Mouse (Mus musculus) limb, embryonic 15.5 days (tissue): ENCODE data around the gene 4930469K13Rik. TPM values are rescaled to one million over a fixed set of nuclear protein-coding genes. Genes with fewer than 3 reads are reported as not detected.

Experiments used
- ATAC-seq: fragments of 200-750 bp; cut with Nextera tagmentation; 2 replicates; pipeline ENCODE4 v1.8.0; 2017; ENCODE audit warnings: low read depth, moderate TSS enrichment; ENCODE audit not compliant: insufficient number of reproducible peaks, low FRiP score, low TSS enrichment
- H3K27ac ChIP-seq: fragments of 300-500 bp; sonication (generic); 2 replicates; pipeline ENCODE4 v1.5.1; 2015; ENCODE audit warnings: moderate library complexity, mild to moderate bottlenecking, inconsistent platforms
- H3K27me3 ChIP-seq: fragments of 300-500 bp; sonication (generic); 2 replicates; pipeline ENCODE4 v1.6.1; 2015; ENCODE audit warnings: inconsistent platforms
- H3K36me3 ChIP-seq: fragments of 300-500 bp; sonication (generic); 2 replicates; pipeline ENCODE4 v1.6.1; 2015; ENCODE audit warnings: inconsistent platforms
- H3K4me1 ChIP-seq: fragments of 300-500 bp; sonication (generic); 2 replicates; pipeline ENCODE4 v1.6.1; 2015; ENCODE audit warnings: inconsistent platforms
- H3K4me2 ChIP-seq: fragments of 300-500 bp; sonication (generic); 2 replicates; pipeline ENCODE4 v1.6.1; 2015; ENCODE audit warnings: mild to moderate bottlenecking, inconsistent platforms
- H3K4me3 ChIP-seq: fragments of 300-500 bp; sonication (generic); 2 replicates; pipeline ENCODE4 v1.5.1; 2015; ENCODE audit warnings: mild to moderate bottlenecking, inconsistent platforms
- H3K9ac ChIP-seq: fragments of 300-500 bp; sonication (generic); 2 replicates; pipeline ENCODE4 v1.6.1; 2015; ENCODE audit warnings: inconsistent platforms
- H3K9me3 ChIP-seq: fragments of 300-500 bp; sonication (generic); 2 replicates; pipeline ENCODE4 v1.6.1; 2016; ENCODE audit warnings: inconsistent platforms
- WGBS: fragments of 180-500 bp; shearing (Covaris S2); methylation state at CpG from one replicate; pipeline ENCODE4 v1.1.7; 2015; 5-methylcytosine and 5-hydroxymethylcytosine counted together
- polyA plus RNA-seq: library from polyadenylated mRNA; unstranded; fragments of >200 nt; fragmentation: Nextera tagmentation; extraction: Ambion mirVana; gene quantifications from 2 replicates; pipeline ENCODE4 v1.2.1, GENCODE M21; 2015

The 4930469K13Rik gene
- polyA plus RNA-seq, 1 experiment from 2014 or later, result 0.44 TPM

DNA sequence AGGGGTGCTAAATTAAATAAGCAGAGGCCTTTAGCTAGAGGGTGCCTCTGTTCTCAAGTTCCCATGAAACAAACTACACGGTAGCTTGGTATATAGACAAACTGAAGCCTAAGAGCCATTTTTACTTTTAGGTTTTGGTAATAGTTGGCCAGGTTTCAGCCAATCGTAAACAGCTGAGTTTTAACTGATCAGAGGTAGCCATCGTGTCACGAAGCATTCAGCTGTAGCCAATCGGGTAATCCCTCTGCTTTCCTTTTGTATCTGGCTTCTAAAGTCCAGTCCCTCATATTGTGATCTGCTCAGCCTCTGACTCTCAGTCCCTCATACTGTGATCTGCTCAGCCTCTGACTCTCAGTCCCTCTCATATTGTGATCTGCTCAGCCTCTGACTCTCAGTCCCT lies 68.7 kb downstream of the 4930469K13Rik start:
- 43% methylated on average over 5 of the region's 5 CpGs for WGBS
- Histone ChIP-seq H3K9me3 (no peaks in the 10 kb centered on the region), H3K36me3 (no peaks in the 10 kb centered on the region), H3K9ac (no peak overlapping the region), H3K4me3 (no peak overlapping the region), H3K27ac (no peak overlapping the region), H3K27me3 (no peaks in the 10 kb centered on the region), H3K4me2 (no peak overlapping the region), H3K4me1 (no peaks in the 10 kb centered on the region)
- ATAC-seq, result no peak

DNA sequence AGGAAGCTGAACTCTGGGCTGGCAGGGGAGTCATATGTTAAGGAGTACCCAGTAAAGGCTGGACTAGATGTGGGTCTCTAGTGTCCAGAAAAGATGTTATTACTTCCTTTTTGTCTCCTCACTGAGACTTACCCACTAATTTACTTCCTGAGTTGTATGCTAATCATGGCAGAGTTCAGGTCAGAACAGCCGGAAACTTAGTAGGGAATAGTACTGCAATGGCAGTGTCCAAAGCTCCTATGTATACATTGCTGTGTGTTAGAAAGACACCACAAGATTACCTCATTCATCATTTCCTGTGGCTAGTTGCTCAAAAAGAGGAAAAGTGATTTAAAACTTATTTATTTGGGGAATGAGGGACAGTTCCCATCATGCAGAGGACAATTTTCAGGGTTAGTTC lies 73.3 kb downstream of the 4930469K13Rik start:
- Histone ChIP-seq H3K9me3 (no peaks in the 10 kb centered on the region), H3K4me2 (no peak overlapping the region), H3K4me3 (no peak overlapping the region), H3K27ac (no peak overlapping the region), H3K27me3 (no peaks in the 10 kb centered on the region), H3K36me3 (no peaks in the 10 kb centered on the region), H3K9ac (no peak overlapping the region), H3K4me1 (no peaks in the 10 kb centered on the region)
- 89% methylated on average over 1 of the region's 1 CpGs for WGBS
- no peak for ATAC-seq

- Histone ChIP-seq H3K9me3 (no peaks in the 10 kb centered on the region), H3K4me2 (no peak overlapping the region), H3K27ac (no peak overlapping the region), H3K27me3 (no peaks in the 10 kb centered on the region), H3K36me3 (no peaks in the 10 kb centered on the region), H3K9ac (no peak overlapping the region), H3K4me3 (no peak overlapping the region), H3K4me1 (peaks cover 13% of the 10 kb centered on the region)
- no peak for ATAC-seq
- WGBS, result 68% methylated on average over 6 of the region's 6 CpGs
Measured at GRCm38 (mm10) chr11:34012007-34012652, 86.2 kb downstream of the 4930469K13Rik start.

DNA sequence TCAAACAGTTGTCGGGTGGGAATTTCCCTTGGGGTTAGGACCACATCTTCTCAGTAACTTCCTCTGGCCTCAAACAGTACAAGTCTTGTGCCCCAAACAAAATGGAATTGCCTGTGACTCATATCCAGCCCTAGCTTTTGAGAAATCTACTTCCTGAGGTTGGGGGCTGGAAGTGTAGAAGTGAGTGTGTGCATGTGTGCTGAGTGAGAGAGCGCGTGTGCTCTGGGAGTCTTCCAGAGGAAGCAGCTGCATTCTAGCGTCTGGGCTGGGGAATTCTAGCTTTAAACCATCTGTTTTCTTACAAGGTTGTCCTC lies 87.5 kb downstream of the 4930469K13Rik start:
- no peak overlapping the region for H3K4me2 ChIP-seq
- ATAC-seq, result no peak
- 37% methylated on average over 4 of the region's 4 CpGs for WGBS
- no peak overlapping the region for H3K4me3 ChIP-seq
- peak overlapping the region; percentile 50; the same call in 1 of the 2 replicates for H3K27ac ChIP-seq
- H3K9ac ChIP-seq, result no peak overlapping the region
- no peaks in the 10 kb centered on the region for H3K9me3 ChIP-seq
- no peaks in the 10 kb centered on the region for H3K36me3 ChIP-seq
- H3K27me3 ChIP-seq, result no peaks in the 10 kb centered on the region
- H3K4me1 ChIP-seq, result peaks cover 13% of the 10 kb centered on the region

GRCm38 (mm10) chr11:34010133-34010858 lies 88.1 kb downstream of the 4930469K13Rik start:
- Histone ChIP-seq H3K9me3 (no peaks in the 10 kb centered on the region), H3K9ac (no peak overlapping the region), H3K4me3 (no peak overlapping the region), H3K27me3 (no peaks in the 10 kb centered on the region), H3K36me3 (no peaks in the 10 kb centered on the region), H3K4me2 (no peak overlapping the region), H3K4me1 (peaks cover 13% of the 10 kb centered on the region), H3K27ac (peak overlapping the region; percentile 50; the same call in 1 of the 2 replicates)
- ATAC-seq, result no peak
- WGBS, result 63% methylated on average over 7 of the region's 7 CpGs

DNA sequence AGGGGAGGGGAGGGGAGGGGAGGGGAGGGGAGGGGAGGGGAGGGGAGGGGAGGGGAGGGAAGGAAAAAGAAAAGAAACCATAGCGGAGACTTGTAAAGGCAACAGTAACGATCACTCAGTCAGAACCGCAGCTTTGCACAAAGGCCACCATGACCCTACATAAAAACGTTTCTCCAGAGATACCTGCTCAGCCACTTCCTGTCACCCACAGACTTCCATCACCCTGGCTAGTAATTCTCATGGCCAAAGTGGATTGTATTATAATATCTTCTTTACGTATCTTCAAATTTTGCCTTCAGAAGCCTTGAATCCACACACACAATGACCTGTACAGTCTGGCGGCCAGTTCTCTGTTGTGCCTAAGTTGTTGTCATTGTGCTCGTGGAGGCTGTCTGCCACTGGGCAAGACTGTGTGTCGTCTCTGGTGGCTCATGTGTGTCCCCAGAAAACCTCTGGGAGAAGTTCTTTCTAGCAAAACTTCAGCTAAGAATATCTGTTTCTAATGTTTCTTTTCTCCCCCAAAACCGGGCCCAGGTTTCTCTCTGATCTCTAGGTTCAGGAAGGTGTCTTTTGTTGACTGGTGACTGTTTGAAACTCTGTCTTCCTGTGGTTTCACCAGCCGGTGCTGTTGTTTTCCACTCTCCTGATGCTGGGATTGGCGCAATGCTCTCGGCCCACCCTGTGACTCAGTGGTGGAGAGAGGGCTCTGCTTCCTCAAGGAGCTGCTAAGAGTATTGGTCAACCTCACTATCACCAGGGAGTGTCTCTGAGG lies 88.9 kb downstream of the 4930469K13Rik start:
- WGBS, result 76% methylated on average over 12 of the region's 12 CpGs
- Histone ChIP-seq H3K27ac (no peak overlapping the region), H3K4me3 (no peak overlapping the region), H3K27me3 (no peaks in the 10 kb centered on the region), H3K9ac (no peak overlapping the region), H3K36me3 (no peaks in the 10 kb centered on the region), H3K4me1 (peaks cover 13% of the 10 kb centered on the region), H3K4me2 (no peak overlapping the region), H3K9me3 (no peaks in the 10 kb centered on the region)
- no peak for ATAC-seq

- peaks cover 13% of the 10 kb centered on the region for H3K4me1 ChIP-seq
- no peak for ATAC-seq
- WGBS, result 37% methylated on average over 9 of the region's 9 CpGs
- no peaks in the 10 kb centered on the region for H3K36me3 ChIP-seq
- H3K9me3 ChIP-seq, result no peaks in the 10 kb centered on the region
- no peaks in the 10 kb centered on the region for H3K27me3 ChIP-seq
- no peak overlapping the region for H3K9ac ChIP-seq
- H3K27ac ChIP-seq, result peak overlapping the region; percentile 38; the same call in 1 of the 2 replicates
- H3K4me2 ChIP-seq, result no peak overlapping the region
- H3K4me3 ChIP-seq, result no peak overlapping the region
Measured at GRCm38 (mm10) chr11:34008702-34009101, 89.7 kb downstream of the 4930469K13Rik start.

DNA sequence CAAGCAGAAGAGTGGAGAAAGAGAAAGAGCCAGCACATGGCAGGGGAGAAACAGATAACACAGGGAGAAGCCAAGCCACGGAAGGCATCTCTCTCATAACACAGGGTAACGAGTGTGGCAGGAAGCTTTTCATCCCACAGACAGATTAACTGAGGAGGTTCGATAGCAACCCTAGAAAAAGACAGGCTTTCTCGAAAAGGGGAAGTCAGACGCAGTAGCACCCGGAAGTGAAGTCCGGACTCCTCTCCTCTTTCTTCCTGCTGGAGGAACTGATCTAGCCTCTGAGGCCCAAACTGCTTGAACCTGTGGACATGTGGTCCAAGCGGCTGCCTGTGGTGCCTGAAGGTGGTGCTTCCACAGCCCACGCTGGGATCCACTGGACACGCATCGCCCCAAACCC lies 90.1 kb downstream of the 4930469K13Rik start:
- Histone ChIP-seq H3K4me1 (peaks cover 13% of the 10 kb centered on the region), H3K9ac (no peak overlapping the region), H3K4me2 (no peak overlapping the region), H3K27me3 (no peaks in the 10 kb centered on the region), H3K4me3 (no peak overlapping the region), H3K36me3 (no peaks in the 10 kb centered on the region), H3K27ac (peak overlapping the region; percentile 38; the same call in 1 of the 2 replicates), H3K9me3 (no peaks in the 10 kb centered on the region)
- 78% methylated on average over 11 of the region's 11 CpGs for WGBS
- no peak for ATAC-seq

DNA sequence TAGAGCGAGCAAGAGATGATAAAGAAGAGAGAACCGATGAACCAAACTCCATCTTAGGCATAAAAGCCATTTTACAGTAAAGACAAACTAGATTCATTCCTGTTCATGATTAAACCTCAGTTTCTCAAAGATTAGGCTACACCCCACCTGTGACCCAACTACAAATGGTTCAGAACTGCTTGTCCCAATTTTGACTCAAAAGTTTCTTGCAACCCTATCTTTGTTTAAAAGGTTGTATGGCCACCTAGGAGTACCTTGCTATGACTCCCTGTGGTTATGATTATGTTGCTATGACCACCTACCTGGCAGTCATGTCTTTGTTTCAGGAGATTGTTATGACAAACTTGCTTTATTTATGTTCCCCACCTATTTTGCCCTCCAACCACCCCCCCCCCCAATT lies 90.7 kb downstream of the 4930469K13Rik start:
- 91% methylated on average over 2 of the region's 2 CpGs for WGBS
- no peak for ATAC-seq
- Histone ChIP-seq H3K36me3 (no peaks in the 10 kb centered on the region), H3K4me3 (no peak overlapping the region), H3K27me3 (no peaks in the 10 kb centered on the region), H3K27ac (no peak overlapping the region), H3K9me3 (no peaks in the 10 kb centered on the region), H3K4me1 (peaks cover 13% of the 10 kb centered on the region), H3K9ac (no peak overlapping the region), H3K4me2 (no peak overlapping the region)

GRCm38 (mm10) chr11:34002593-34002965 lies 95.8 kb downstream of the 4930469K13Rik start:
- no peaks in the 10 kb centered on the region for H3K36me3 ChIP-seq
- H3K4me1 ChIP-seq, result no peaks in the 10 kb centered on the region
- no peak for ATAC-seq
- 70% methylated on average over 5 of the region's 5 CpGs for WGBS
- H3K4me3 ChIP-seq, result no peak overlapping the region
- H3K27ac ChIP-seq, result no peak overlapping the region
- H3K27me3 ChIP-seq, result no peaks in the 10 kb centered on the region
- no peaks in the 10 kb centered on the region for H3K9me3 ChIP-seq
- no peak overlapping the region for H3K9ac ChIP-seq
- H3K4me2 ChIP-seq, result no peak overlapping the region

DNA sequence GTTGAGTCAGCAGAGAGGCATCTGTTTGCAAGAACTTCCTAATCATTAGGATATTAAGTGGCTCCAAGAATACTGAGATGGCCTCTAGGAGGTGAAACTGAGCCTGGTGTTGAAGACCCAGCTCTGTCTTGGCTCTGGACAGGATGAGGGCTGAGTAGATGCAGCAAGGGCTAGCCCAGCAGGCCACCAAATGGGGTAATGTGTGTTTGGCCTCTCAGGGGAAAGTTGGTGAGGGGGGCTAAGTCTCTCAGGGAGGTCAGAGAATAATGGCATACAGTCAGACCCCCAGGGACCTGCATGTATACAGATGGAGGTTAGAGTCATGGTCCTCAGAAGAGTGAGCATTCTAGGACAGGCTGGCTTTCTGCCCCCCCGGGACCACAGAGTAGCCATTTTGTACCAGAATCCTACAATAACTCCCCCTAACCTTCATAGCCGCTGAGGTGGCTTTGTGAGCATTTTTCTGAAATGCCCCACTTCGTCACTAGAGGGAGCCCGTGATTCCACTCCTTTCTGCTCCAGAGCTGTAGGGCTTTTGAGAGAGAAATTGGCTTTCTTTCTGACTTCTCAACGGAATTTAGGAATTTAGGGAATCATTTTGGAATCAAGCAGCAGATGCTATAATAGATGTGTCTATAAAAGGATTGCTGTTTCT lies 96.3 kb downstream of the 4930469K13Rik start:
- H3K4me3 ChIP-seq, result no peak overlapping the region
- 7% methylated on average over 5 of the region's 5 CpGs for WGBS
- H3K36me3 ChIP-seq, result no peaks in the 10 kb centered on the region
- no peak overlapping the region for H3K4me2 ChIP-seq
- H3K27ac ChIP-seq, result no peak overlapping the region
- no peaks in the 10 kb centered on the region for H3K4me1 ChIP-seq
- ATAC-seq, result no peak
- H3K9ac ChIP-seq, result no peak overlapping the region
- H3K27me3 ChIP-seq, result no peaks in the 10 kb centered on the region
- no peaks in the 10 kb centered on the region for H3K9me3 ChIP-seq

DNA sequence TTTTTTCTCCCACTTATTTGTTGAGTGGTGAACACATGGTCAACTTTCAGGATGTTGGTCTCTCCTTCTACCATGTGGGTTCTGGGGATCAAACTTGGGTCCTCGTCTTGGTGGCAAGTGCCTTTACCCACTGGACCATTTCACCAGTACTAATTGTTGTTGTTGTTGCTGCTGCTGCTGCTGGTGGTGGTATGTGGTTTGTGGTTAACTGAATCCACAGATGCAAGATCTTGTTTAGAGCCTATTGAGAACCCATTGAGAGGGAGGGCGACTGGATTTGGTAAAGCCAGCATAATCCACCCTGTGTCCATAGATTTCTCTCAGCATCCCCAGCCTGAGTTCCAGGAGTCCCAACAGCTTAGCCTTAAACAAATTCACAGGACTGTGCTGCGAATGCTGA lies 97.9 kb downstream of the 4930469K13Rik start:
- Histone ChIP-seq H3K4me2 (no peak overlapping the region), H3K4me3 (no peak overlapping the region), H3K4me1 (no peaks in the 10 kb centered on the region), H3K36me3 (no peaks in the 10 kb centered on the region), H3K9me3 (no peaks in the 10 kb centered on the region), H3K27me3 (no peaks in the 10 kb centered on the region), H3K27ac (no peak overlapping the region), H3K9ac (no peak overlapping the region)
- 82% methylated on average over 3 of the region's 3 CpGs for WGBS
- ATAC-seq, result no peak
